Mouse (Mus musculus) lung, embryonic 16.5 days (tissue): ENCODE data around the gene Clec16a. TPM values are rescaled to one million over a fixed set of nuclear protein-coding genes. Genes with fewer than 3 reads are reported as not detected.
A peak's percentile ranks its signal among the peaks of the same experiment; 100 is the strongest.

ENCODE experiments used
- ATAC-seq: fragments of 200-750 bp; cut with Nextera tagmentation; 2 replicates; pipeline ENCODE4 v1.8.0; 2017; ENCODE audit warnings: low read depth, mild to moderate bottlenecking, moderate library complexity
- H3K27ac ChIP-seq: fragments of 300-500 bp; sonication (generic); 2 replicates; pipeline ENCODE4 v1.5.1; 2014; ENCODE audit warnings: mild to moderate bottlenecking, control low read depth, low read length
- H3K27me3 ChIP-seq: fragments of 300-500 bp; sonication (generic); 2 replicates; pipeline ENCODE4 v1.6.1; 2014; ENCODE audit warnings: low read depth, low read length, mixed read lengths; ENCODE audit not compliant: control insufficient read depth, insufficient read depth
- H3K36me3 ChIP-seq: fragments of 300-500 bp; sonication (generic); 2 replicates; pipeline ENCODE4 v1.6.1; 2014; ENCODE audit warnings: low read length; ENCODE audit not compliant: control insufficient read depth, insufficient read depth
- H3K4me1 ChIP-seq: fragments of 300-500 bp; sonication (generic); replicated peaks from 2 replicates; pipeline ENCODE4 v1.6.1; 2014; ENCODE audit warnings: low read length, mixed read lengths; ENCODE audit not compliant: control insufficient read depth, insufficient read depth
- H3K4me2 ChIP-seq: fragments of 300-500 bp; sonication (generic); 2 replicates; pipeline ENCODE4 v1.6.1; 2014; ENCODE audit warnings: low read depth, low read length, control low read depth
- H3K4me3 ChIP-seq: fragments of 300-500 bp; sonication (generic); 2 replicates; pipeline ENCODE4 v1.5.1; 2014; ENCODE audit warnings: mild to moderate bottlenecking, low read length, control low read depth
- H3K9ac ChIP-seq: fragments of 300-500 bp; sonication (generic); 2 replicates; pipeline ENCODE4 v1.6.1; 2014; ENCODE audit warnings: low read length, control low read depth
- H3K9me3 ChIP-seq: fragments of 300-500 bp; sonication (generic); 2 replicates; pipeline ENCODE4 v1.6.1; 2016; ENCODE audit warnings: low read length; ENCODE audit not compliant: control insufficient read depth
- WGBS: fragments of 180-500 bp; shearing (Covaris S2); extraction: QIAGEN DNeasy Blood & Tissue Kit; methylation state at CpG from one replicate; pipeline ENCODE4 v1.1.7; 2014; 5-methylcytosine and 5-hydroxymethylcytosine counted together
- polyA plus RNA-seq: library from polyadenylated mRNA; unstranded; fragments of >200 nt; fragmentation: Nextera tagmentation; extraction: Ambion mirVana; gene quantifications from 2 replicates; pipeline ENCODE4 v1.2.1, GENCODE M21; 2015

Gene Clec16a
- polyA plus RNA-seq, 1 experiment from 2014 or later, result 27.3 TPM

DNA sequence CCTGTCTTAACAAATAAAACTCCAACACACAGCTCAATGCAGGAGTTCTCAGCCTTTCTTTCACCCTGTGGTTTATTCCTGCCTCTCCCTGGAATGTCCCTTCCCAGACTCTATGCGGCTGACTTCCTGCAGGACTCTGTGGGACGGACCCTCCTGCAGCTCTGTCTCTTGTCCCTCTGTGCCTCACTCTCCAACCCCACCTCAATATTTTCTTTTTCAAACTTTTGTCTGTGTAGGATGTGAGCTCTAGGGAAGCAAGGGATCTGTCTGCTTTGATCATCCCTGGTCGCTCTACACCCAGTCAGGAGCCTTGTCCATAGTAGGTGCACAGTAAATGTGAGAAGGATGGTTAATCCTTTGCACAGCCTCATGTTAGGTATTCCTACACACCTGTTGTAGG lies 16.8 kb upstream of the Clec16a start:
- Histone ChIP-seq H3K9me3 (no peaks in the 10 kb centered on the region), H3K4me3 (no peak overlapping the region), H3K4me2 (no peak overlapping the region), H3K9ac (no peak overlapping the region), H3K4me1 (no peaks in the 10 kb centered on the region), H3K27ac (no peak overlapping the region), H3K27me3 (no peaks in the 10 kb centered on the region), H3K36me3 (peaks cover 11% of the 10 kb centered on the region)
- no peak for ATAC-seq
- 74% methylated on average over 3 of the region's 3 CpGs for WGBS

DNA sequence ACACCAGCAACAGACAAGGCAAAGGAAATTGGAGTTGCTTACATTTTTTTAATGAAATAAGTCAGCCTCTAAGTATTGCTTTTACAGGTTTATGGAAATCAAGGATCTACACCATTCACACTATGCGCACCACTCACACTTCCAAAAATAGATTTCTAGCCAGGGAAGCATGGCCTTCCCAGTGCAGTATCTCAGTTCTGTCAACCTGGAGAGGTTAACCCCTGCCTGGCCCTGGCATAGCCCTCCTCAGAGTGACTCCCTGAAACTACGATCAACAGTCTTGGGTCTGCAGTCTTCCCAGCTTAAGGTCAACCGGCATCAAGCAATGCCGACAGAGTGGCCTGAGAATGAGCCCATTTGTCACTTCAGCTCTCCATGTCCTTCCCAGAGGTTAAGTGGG lies 15.0 kb upstream of the Clec16a start:
- no peak overlapping the region for H3K27ac ChIP-seq
- no peak for ATAC-seq
- no peak overlapping the region for H3K4me2 ChIP-seq

DNA sequence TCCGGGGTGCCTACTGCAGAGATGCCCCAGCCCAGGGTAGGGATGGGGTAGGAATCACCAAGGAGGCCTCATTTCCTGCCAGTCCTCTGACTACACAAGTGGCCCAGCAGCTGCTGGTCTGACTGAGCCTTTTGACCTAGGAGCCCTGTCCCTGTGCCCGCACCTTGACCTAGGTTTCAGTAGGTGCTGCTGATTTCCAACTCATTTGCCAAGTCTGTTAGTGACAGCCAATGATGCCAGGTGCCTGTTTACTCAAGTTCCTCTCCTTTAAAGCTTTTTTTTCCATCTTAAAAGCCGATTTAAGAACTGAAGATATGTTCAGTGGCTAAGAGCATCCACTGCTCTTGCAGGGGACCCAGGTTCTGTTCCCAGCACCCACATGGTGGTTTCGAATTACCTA lies 11.4 kb upstream of the Clec16a start:
- Histone ChIP-seq H3K27ac (no peak overlapping the region), H3K4me3 (no peak overlapping the region), H3K9me3 (no peaks in the 10 kb centered on the region), H3K4me2 (no peak overlapping the region), H3K36me3 (peaks cover 16% of the 10 kb centered on the region), H3K4me1 (no peaks in the 10 kb centered on the region), H3K9ac (no peak overlapping the region), H3K27me3 (no peaks in the 10 kb centered on the region)
- no peak for ATAC-seq
- 89% methylated on average over 4 of the region's 4 CpGs for WGBS

More for the DNA sequence above, 15.0 kb upstream of the Clec16a start:
- 76% methylated on average over 4 of the region's 4 CpGs for WGBS
- H3K9me3 ChIP-seq, result no peaks in the 10 kb centered on the region
- peaks cover 11% of the 10 kb centered on the region for H3K36me3 ChIP-seq
- H3K27me3 ChIP-seq, result no peaks in the 10 kb centered on the region
- no peak overlapping the region for H3K4me3 ChIP-seq
- H3K4me1 ChIP-seq, result no peaks in the 10 kb centered on the region
- H3K9ac ChIP-seq, result no peak overlapping the region

DNA sequence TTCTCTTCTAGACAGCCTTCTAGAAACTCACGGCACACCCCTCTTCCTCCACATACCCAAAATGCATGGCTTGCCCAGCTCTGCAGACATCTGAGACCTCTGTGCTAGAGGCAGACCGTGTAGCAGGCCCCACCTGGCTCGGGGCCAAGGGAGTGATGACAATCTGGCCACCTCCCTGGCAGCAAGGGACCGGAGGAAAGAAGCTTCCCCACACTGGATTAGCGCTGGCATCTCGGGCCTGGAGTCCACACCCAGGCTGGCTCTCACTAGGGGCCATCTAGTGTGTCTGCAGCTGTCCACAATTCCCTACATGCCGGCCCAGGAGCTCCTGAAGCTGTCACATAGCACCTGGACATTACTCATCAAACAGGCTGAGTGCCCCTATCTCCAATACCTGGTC lies 10.6 kb upstream of the Clec16a start:
- 64% methylated on average over 7 of the region's 7 CpGs for WGBS
- 0 out of 2 replicates have a peak, but pooled peaks have one; percentile 6 for ATAC-seq
- no peak overlapping the region for H3K27ac ChIP-seq
- H3K36me3 ChIP-seq, result peaks cover 13% of the 10 kb centered on the region
- H3K4me2 ChIP-seq, result no peak overlapping the region
- H3K27me3 ChIP-seq, result no peaks in the 10 kb centered on the region
- H3K4me3 ChIP-seq, result no peak overlapping the region
- no peaks in the 10 kb centered on the region for H3K9me3 ChIP-seq
- no peak overlapping the region for H3K9ac ChIP-seq
- H3K4me1 ChIP-seq, result peaks cover 3% of the 10 kb centered on the region

DNA sequence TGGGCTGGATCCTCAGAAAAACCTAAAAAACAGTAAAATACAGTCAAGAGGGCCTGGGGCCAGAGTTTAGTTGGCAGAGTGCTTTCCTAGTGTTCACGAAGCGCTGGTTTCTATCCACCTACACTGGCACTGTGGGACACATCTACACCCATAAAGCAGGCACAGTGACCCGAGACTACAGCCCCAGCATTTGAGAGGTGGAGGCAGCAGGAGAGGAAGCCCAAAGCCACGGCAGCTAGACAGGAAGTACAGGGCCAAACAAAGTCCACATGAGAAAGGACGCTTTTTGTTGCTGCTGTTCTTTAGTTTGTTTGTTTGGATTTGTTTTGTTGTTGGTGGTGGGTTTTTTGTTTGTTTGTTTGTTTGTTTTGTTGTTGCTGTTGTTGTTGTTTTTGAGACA lies 8.8 kb upstream of the Clec16a start:
- Histone ChIP-seq H3K4me2 (no peak overlapping the region), H3K36me3 (peaks cover 4% of the 10 kb centered on the region; the same call in 1 of the 2 replicates), H3K4me3 (no peak overlapping the region), H3K4me1 (peaks cover 20% of the 10 kb centered on the region), H3K9ac (no peak overlapping the region), H3K27ac (no peak overlapping the region), H3K27me3 (no peaks in the 10 kb centered on the region), H3K9me3 (no peaks in the 10 kb centered on the region)
- no peak for ATAC-seq
- WGBS, result 69% methylated on average over 5 of the region's 5 CpGs

DNA sequence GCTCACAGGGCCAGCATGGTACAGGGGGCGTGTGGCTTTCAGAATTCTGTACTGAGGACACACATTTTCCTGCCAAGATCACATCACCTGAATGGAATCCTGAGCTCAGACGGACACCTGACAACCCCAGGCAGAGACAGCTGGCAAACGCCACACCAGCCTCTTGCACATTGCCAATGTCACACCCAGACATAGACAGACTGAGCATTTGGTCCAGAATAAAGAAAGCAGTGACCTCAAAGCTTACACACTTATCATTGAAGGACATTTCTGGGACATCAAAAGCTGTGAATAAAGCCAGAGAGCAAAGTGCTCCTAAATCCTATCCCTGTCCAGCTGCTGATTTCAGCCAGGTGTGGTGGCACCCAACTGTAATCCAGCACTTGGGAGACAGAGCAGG lies 8.2 kb upstream of the Clec16a start:
- H3K9ac ChIP-seq, result no peak overlapping the region

DNA sequence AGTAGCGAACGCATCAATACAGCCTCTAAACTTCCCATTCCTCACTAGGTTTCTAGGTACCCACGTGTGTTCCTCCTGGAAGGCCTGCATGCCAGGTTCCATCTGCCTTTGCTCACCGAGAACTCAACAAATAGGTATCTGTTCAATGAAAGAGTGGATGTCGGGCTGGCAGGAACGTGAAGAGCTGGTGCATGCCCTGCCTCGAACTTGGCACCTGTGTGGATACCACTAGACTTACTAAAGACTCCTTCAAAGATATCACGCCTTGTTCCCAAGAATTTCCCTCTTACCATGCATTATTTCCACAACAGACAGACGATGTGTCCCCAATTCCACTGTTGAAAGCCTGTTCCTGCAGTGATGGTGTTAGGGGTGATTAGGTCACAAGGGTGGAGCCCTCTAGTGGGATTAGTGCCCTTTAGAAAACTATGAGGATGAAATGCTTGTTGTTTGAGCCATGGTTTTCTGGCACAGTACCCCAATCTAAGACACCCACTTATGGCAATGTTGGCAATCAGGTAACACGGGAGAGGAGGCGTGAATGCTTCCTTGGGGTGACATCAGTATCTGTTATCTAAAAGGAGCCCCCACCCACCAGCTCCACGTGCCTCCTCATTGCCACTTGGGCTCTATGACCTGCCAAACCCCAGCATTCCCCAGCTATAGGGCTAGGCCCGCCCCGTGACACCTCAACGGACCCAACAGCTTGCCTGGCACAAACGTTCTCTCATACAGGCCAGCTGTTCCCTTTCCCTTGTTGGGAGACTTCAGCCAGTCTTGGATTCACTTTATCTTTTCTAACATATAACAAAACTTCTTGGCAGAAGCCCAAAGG lies 4.2 kb upstream of the Clec16a start:
- peaks cover 32% of the 10 kb centered on the region for H3K4me1 ChIP-seq
- no peaks in the 10 kb centered on the region for H3K9me3 ChIP-seq
- 49% methylated on average over 16 of the region's 16 CpGs for WGBS
- peak overlapping the region; percentile 92 for H3K9ac ChIP-seq
- peaks cover 1% of the 10 kb centered on the region; the same call in 1 of the 2 replicates for H3K36me3 ChIP-seq
- ATAC-seq, result no peak
- peak overlapping the region; percentile 87 for H3K27ac ChIP-seq
- H3K27me3 ChIP-seq, result no peaks in the 10 kb centered on the region
- H3K4me3 ChIP-seq, result peak overlapping the region; percentile 91
- H3K4me2 ChIP-seq, result peak overlapping the region; percentile 96

More for the DNA sequence above, 8.2 kb upstream of the Clec16a start:
- peaks cover 4% of the 10 kb centered on the region; the same call in 1 of the 2 replicates for H3K36me3 ChIP-seq
- 68% methylated on average over 3 of the region's 3 CpGs for WGBS
- H3K4me1 ChIP-seq, result peaks cover 25% of the 10 kb centered on the region
- ATAC-seq, result no peak
- no peaks in the 10 kb centered on the region for H3K9me3 ChIP-seq
- no peak overlapping the region for H3K4me2 ChIP-seq
- H3K4me3 ChIP-seq, result no peak overlapping the region
- H3K27me3 ChIP-seq, result no peaks in the 10 kb centered on the region
- no peak overlapping the region for H3K27ac ChIP-seq

DNA sequence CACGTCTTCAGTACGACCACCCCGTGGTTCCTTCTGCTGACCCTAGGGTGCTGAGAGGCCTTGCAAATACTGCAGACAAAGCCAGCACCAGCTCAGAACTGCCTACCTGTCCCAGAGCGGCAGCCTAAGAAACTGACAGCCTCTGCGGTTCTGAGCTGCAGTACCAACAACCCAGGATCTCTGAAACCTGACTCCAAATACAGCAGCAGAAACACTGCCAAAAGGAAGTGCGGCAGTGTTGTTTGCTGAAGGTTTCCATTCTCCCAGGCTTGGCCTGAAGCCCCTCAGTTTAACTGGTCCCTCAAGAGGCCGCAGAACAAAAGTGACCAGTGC lies 3.6 kb upstream of the Clec16a start:
- H3K9ac ChIP-seq, result peak overlapping the region; percentile 92
- H3K4me2 ChIP-seq, result peak overlapping the region; percentile 96
- peaks cover 38% of the 10 kb centered on the region for H3K4me1 ChIP-seq
- no peaks in the 10 kb centered on the region for H3K27me3 ChIP-seq
- no peaks in the 10 kb centered on the region for H3K36me3 ChIP-seq
- peak overlapping the region; percentile 87 for H3K27ac ChIP-seq
- H3K9me3 ChIP-seq, result no peaks in the 10 kb centered on the region
- no peak for ATAC-seq
- WGBS, result 5% methylated on average over 7 of the region's 7 CpGs
- H3K4me3 ChIP-seq, result peak overlapping the region; percentile 91

DNA sequence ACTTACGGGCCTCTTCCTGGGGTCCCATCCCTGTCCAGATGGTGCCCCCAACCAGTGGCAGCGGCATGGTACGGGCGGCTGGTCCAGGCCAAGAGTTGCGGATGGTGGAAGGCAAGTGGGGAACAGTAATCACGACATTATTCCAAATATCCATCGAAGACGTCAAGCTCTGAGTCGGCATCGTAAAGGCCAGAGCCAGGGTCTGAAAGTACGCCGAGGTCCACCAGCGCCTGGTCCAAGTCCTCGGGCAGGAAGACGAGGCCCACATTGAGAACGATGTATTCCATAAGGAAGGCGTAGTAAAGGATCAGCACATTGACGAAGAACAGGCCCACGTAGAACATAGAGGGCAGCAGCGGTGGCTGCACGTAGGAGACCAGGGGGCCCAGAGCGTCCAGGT lies 2.9 kb upstream of the Clec16a start:
- H3K9me3 ChIP-seq, result no peaks in the 10 kb centered on the region
- WGBS, result under 1% methylated on average over 22 of the region's 22 CpGs
- no peaks in the 10 kb centered on the region for H3K27me3 ChIP-seq
- H3K36me3 ChIP-seq, result no peaks in the 10 kb centered on the region
- H3K4me3 ChIP-seq, result peak overlapping the region; percentile 91
- peak overlapping the region; percentile 92 for H3K9ac ChIP-seq
- H3K4me2 ChIP-seq, result peak overlapping the region; percentile 96
- peak overlapping the region; percentile 87 for H3K27ac ChIP-seq
- no peak; the same call in 1 of the 2 replicates for ATAC-seq
- peaks cover 42% of the 10 kb centered on the region for H3K4me1 ChIP-seq
